Mouse (Mus musculus): ENCODE measurements around the gene Gm26992. TPM values are rescaled to one million over a fixed set of nuclear protein-coding genes. Genes with fewer than 3 reads are reported as not detected.

Gene Gm26992
- polyA plus RNA-seq, 1 experiment = 0.56 TPM

GRCm38 (mm10) chrX:103518798-103519197 is 97.0 kb downstream of the Gm26992 start:
- TF ChIP-seq CTCF (IDR thresholded peaks at IDR 0.05; ENCODE audit: borderline replicate concordance, extremely low read depth, insufficient read depth, insufficient read length) (no peak), POLR2A (IDR thresholded peaks at IDR 0.05; ENCODE audit: borderline replicate concordance, extremely low read depth, insufficient read depth, insufficient read length, poor library complexity, severe bottlenecking) (no peak)
- DNase-seq (ENCODE audit: low read depth) = no peak

- no peak for DNase-seq (ENCODE audit: low read depth)
- TF ChIP-seq CTCF (IDR thresholded peaks at IDR 0.05; ENCODE audit: borderline replicate concordance, extremely low read depth, insufficient read depth, insufficient read length) (no peak), POLR2A (IDR thresholded peaks at IDR 0.05; ENCODE audit: borderline replicate concordance, extremely low read depth, insufficient read depth, insufficient read length, poor library complexity, severe bottlenecking) (no peak)
Observed at GRCm38 (mm10) chrX:103519547-103519946, 97.7 kb downstream of the Gm26992 start.

- DNase-seq (ENCODE audit: low read depth) = no peak
- TF ChIP-seq CTCF (IDR thresholded peaks at IDR 0.05; ENCODE audit: borderline replicate concordance, extremely low read depth, insufficient read depth, insufficient read length) (no peak), POLR2A (IDR thresholded peaks at IDR 0.05; ENCODE audit: borderline replicate concordance, extremely low read depth, insufficient read depth, insufficient read length, poor library complexity, severe bottlenecking) (no peak)
Observed at GRCm38 (mm10) chrX:103521221-103521716, 99.5 kb downstream of the Gm26992 start.

- DNase-seq (ENCODE audit: low read depth) = peak; percentile 89
- TF ChIP-seq CTCF (IDR thresholded peaks at IDR 0.05; ENCODE audit: borderline replicate concordance, extremely low read depth, insufficient read depth, insufficient read length) = no peak
- no peak for TF ChIP-seq POLR2A (IDR thresholded peaks at IDR 0.05; ENCODE audit: borderline replicate concordance, extremely low read depth, insufficient read depth, insufficient read length, poor library complexity, severe bottlenecking)
Observed at GRCm38 (mm10) chrX:103529185-103529584, 107.4 kb downstream of the Gm26992 start.

Other genes with a start within 250 kb of the Gm26992 start
- gene Nap1l2, start 235.4 kb upstream of the Gm26992 start, polyA plus RNA-seq (2012; rRNA removed) = 29.4 and 46.4 TPM in 2 replicates
- gene Cdx4, start 100.6 kb upstream of the Gm26992 start, polyA plus RNA-seq (2012; rRNA removed) = not detected in 2 replicates
- 7.0 and 8.7 TPM in 2 replicates for gene Chic1, start 65.5 kb upstream of the Gm26992 start, polyA plus RNA-seq (2012; rRNA removed)
- 1.2 and 1.4 TPM in 2 replicates for gene Tsx, start 7.5 kb upstream of the Gm26992 start, polyA plus RNA-seq (2012; rRNA removed)
- gene Zcchc13, start 208.6 kb downstream of the Gm26992 start, polyA plus RNA-seq (2012; rRNA removed) = not detected in 2 replicates

All from brain, embryonic 14.5 days (tissue).